Mouse (Mus musculus) kidney, adult 2 months (tissue): Measurements from ENCODE around the gene Shc4.

Source experiments
- CTCF ChIP-seq: fragments of 200-500 bp; conservative IDR thresholded peaks from 2 replicates; pipeline ENCODE4 v1.5.1; 2011; ENCODE audit warnings: low read depth, mild to moderate bottlenecking, control low read depth, low read length, moderate library complexity, mixed read lengths; ENCODE audit not compliant: insufficient read depth, insufficient read length
- POLR2A ChIP-seq: fragments of 200-500 bp; IDR thresholded peaks from one replicate; pipeline ENCODE4 v1.6.1; 2011; ENCODE audit warnings: low read depth, low read length, control low read depth

DNA sequence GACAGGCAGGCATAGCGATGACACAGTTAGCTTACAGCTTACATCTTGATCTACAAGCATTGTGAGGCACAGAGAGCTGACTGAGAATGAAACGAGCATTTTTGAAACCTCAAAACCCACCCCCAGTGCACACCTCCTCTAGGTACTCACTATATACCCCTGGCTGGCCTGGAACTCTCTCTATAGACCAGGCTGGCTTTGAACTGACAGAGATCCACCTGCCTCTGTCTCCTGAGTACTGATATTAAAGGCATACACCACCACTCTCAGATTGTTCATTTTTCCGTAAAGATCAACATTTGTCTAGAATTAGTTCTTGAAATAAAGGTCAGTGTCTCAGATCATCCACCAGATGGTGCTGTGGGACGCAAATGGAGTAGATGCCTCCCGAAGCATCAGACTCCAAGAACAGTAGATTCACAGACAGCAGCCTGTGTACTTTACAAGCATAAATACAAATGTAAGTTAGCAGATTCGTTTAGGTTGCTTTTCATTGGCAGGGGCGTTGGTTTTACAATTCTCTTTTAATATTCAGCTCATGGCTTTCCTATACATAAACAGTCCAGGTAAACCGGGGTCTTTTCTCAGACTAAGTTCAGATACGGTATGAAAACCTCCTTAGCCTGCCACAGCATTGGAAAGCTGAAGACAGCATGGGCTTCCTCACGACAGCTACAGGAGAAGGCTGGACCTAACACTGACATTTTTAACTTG lies 64.0 kb downstream of the Shc4 start:
- TF ChIP-seq POLR2A: no peak
- TF ChIP-seq CTCF: peak; percentile 90
